Mouse (Mus musculus) forebrain, embryonic 15.5 days (tissue): ENCODE measurements at regions not wholly inside any gene's neighbourhood (a gene's known extent, or its start where the extent isn't known, plus 50 kb on each side); places are given as distances from the start of the nearest gene placed in this dataset.
A peak's percentile ranks its signal among the peaks of the same experiment; 100 is the strongest.

Source experiments
- ATAC-seq: fragments of 200-750 bp; cut with Nextera tagmentation; replicated peaks from 2 replicates; pipeline ENCODE4 v1.8.0; 2017; ENCODE audit warnings: mild to moderate bottlenecking, moderate TSS enrichment, moderate library complexity
- H3K27ac ChIP-seq: fragments of 300-500 bp; sonication (generic); replicated peaks from 2 replicates; pipeline ENCODE4 v1.5.1; 2015; ENCODE audit warnings: mild to moderate bottlenecking, inconsistent platforms
- H3K27me3 ChIP-seq: fragments of 300-500 bp; sonication (generic); 2 replicates; pipeline ENCODE4 v1.6.1; 2015; ENCODE audit warnings: inconsistent platforms
- H3K36me3 ChIP-seq: fragments of 300-500 bp; sonication (generic); 2 replicates; pipeline ENCODE4 v1.6.1; 2015; ENCODE audit warnings: mild to moderate bottlenecking, inconsistent platforms
- H3K4me1 ChIP-seq: fragments of 300-500 bp; sonication (generic); 2 replicates; pipeline ENCODE4 v1.6.1; 2015; ENCODE audit warnings: inconsistent platforms
- H3K4me2 ChIP-seq: fragments of 300-500 bp; sonication (generic); replicated peaks from 2 replicates; pipeline ENCODE4 v1.6.1; 2015; ENCODE audit warnings: mild to moderate bottlenecking, inconsistent platforms
- H3K4me3 ChIP-seq: fragments of 300-500 bp; sonication (generic); 2 replicates; pipeline ENCODE4 v1.5.1; 2015; ENCODE audit warnings: mild to moderate bottlenecking, inconsistent platforms
- H3K9ac ChIP-seq: fragments of 300-500 bp; sonication (generic); replicated peaks from 2 replicates; pipeline ENCODE4 v1.6.1; 2015; ENCODE audit warnings: mild to moderate bottlenecking, inconsistent platforms
- H3K9me3 ChIP-seq: fragments of 300-500 bp; sonication (generic); 2 replicates; pipeline ENCODE4 v1.6.1; 2016; ENCODE audit warnings: inconsistent platforms
- WGBS: fragments of 180-500 bp; shearing (Covaris S2); methylation state at CpG from one replicate; pipeline ENCODE4 v1.1.7; 2015; ENCODE audit warnings: mixed read lengths; 5-methylcytosine and 5-hydroxymethylcytosine counted together

- Histone ChIP-seq H3K4me3 (no peak overlapping the region), H3K27ac (no peak overlapping the region), H3K4me2 (no peak overlapping the region), H3K27me3 (no peaks in the 10 kb centered on the region), H3K36me3 (no peaks in the 10 kb centered on the region), H3K9me3 (no peaks in the 10 kb centered on the region), H3K9ac (no peak overlapping the region), H3K4me1 (no peaks in the 10 kb centered on the region)
- no peak for ATAC-seq
- 78% methylated on average over 10 of the region's 10 CpGs for WGBS
Observed at GRCm38 (mm10) chr2:108691156-108692007, 589.2 kb upstream of the Kif18a start.

- no peaks in the 10 kb centered on the region for H3K27me3 ChIP-seq
- H3K36me3 ChIP-seq, result no peaks in the 10 kb centered on the region
- no peaks in the 10 kb centered on the region for H3K9me3 ChIP-seq
- no peak overlapping the region for H3K4me2 ChIP-seq
- no peak for ATAC-seq
- H3K9ac ChIP-seq, result no peak overlapping the region
- no peaks in the 10 kb centered on the region for H3K4me1 ChIP-seq
- H3K4me3 ChIP-seq, result no peak overlapping the region
- WGBS, result 70% methylated on average over 7 of the region's 7 CpGs
- H3K27ac ChIP-seq, result no peak overlapping the region
Observed at GRCm38 (mm10) chr2:108701308-108701707, 579.2 kb upstream of the Kif18a start.

DNA sequence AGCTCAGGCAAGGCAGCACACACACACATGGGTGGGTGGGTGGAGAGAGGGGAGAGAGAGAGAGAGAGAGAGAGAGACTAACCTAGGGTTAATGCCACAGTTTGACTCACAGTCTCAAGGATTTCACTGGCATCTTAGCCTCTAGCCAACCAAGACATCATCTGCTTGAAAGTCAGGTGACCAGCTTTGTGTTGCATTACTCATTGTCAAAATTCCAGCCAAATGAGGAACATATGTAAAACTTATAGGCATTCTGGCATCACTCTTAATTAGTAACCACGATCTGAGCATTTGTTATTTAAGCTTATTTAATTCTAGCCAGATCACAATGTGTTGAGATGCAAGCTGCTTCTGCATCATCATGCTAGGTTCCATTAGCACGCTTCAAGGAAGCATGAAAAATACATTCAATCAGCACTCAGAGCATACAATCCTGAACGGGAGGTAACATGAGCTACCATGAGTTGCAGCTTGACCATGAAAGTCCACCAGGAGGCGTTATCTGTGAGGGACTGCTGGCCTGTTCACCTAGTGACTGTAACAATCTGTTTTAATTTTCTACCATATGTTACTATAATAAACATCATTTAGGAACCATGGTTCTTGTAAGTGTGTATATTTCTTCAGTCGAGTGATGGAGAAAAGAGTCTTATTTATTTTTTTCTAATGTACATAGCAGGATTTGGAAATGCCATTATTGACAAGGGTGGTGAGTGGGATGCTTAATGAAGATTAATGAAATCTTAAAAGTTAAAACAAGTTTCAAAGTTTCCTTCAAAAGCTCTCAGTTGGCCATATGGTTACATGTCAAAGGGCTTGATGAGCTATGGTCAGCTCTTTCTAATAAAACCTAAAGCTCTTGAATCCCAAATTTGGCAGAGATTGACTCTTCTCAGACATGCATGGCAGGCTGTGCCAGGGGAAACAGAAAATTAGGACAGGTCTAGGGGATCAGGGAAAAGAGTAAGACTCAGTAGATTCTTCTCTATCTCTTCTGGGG, 572.4 kb upstream of the Kif18a start:
- H3K27me3 ChIP-seq, result no peaks in the 10 kb centered on the region
- 76% methylated on average over 5 of the region's 5 CpGs for WGBS
- no peak; the same call in 1 of the 2 replicates for ATAC-seq

GRCm38 (mm10) chr2:108742079-108742478, 538.5 kb upstream of the Kif18a start:
- whole genome bisulfite sequencing, result 88% methylated on average over 3 of the region's 3 CpGs
- H3K4me1 ChIP-seq, result no peaks in the 10 kb centered on the region
- H3K36me3 ChIP-seq, result no peaks in the 10 kb centered on the region
- H3K27ac ChIP-seq, result no peak overlapping the region
- no peak overlapping the region for H3K9ac ChIP-seq
- ATAC-seq, result no peak
- H3K4me2 ChIP-seq, result no peak overlapping the region
- H3K27me3 ChIP-seq, result no peaks in the 10 kb centered on the region
- H3K4me3 ChIP-seq, result no peak overlapping the region
- no peaks in the 10 kb centered on the region for H3K9me3 ChIP-seq

More for the DNA sequence above, 572.4 kb upstream of the Kif18a start:
- no peak overlapping the region for H3K27ac ChIP-seq
- no peak overlapping the region for H3K9ac ChIP-seq
- H3K36me3 ChIP-seq, result no peaks in the 10 kb centered on the region
- no peaks in the 10 kb centered on the region for H3K4me1 ChIP-seq
- H3K4me2 ChIP-seq, result no peak overlapping the region
- H3K4me3 ChIP-seq, result no peak overlapping the region
- no peaks in the 10 kb centered on the region for H3K9me3 ChIP-seq

DNA sequence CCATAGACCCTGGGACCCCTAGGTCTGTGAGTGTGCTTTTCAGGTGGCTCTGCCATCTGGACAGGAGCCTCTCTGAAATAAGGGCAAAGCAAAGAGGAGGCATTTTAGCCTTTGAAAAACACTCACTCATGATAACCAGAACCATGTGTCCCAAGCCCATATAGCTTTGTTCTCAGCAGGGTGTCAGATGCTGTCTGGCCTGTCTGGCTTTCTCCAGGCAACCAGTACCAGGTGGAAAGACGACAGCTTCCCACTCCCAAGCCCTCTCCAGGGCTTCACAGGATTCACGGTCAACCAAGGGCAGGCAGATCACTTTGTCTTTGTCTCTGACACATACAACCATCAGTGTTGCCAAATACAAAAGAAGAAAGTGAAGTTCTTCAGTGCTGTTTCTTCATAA, 537.0 kb upstream of the Kif18a start:
- ATAC-seq, result no peak
- Histone ChIP-seq H3K27me3 (no peaks in the 10 kb centered on the region), H3K4me1 (no peaks in the 10 kb centered on the region), H3K36me3 (no peaks in the 10 kb centered on the region), H3K4me3 (no peak overlapping the region), H3K27ac (no peak overlapping the region), H3K9me3 (no peaks in the 10 kb centered on the region), H3K9ac (no peak overlapping the region), H3K4me2 (no peak overlapping the region)
- WGBS, result 72% methylated on average over 2 of the region's 2 CpGs

- no peak overlapping the region for H3K9ac ChIP-seq
- no peaks in the 10 kb centered on the region for H3K9me3 ChIP-seq
- H3K4me1 ChIP-seq, result no peaks in the 10 kb centered on the region
- no peaks in the 10 kb centered on the region for H3K36me3 ChIP-seq
- H3K4me2 ChIP-seq, result no peak overlapping the region
- 82% methylated on average over 2 of the region's 2 CpGs for WGBS
- H3K27me3 ChIP-seq, result no peaks in the 10 kb centered on the region
- no peak overlapping the region for H3K4me3 ChIP-seq
- no peak overlapping the region for H3K27ac ChIP-seq
- ATAC-seq, result no peak
Observed at GRCm38 (mm10) chr2:108744797-108745196, 535.7 kb upstream of the Kif18a start.

DNA sequence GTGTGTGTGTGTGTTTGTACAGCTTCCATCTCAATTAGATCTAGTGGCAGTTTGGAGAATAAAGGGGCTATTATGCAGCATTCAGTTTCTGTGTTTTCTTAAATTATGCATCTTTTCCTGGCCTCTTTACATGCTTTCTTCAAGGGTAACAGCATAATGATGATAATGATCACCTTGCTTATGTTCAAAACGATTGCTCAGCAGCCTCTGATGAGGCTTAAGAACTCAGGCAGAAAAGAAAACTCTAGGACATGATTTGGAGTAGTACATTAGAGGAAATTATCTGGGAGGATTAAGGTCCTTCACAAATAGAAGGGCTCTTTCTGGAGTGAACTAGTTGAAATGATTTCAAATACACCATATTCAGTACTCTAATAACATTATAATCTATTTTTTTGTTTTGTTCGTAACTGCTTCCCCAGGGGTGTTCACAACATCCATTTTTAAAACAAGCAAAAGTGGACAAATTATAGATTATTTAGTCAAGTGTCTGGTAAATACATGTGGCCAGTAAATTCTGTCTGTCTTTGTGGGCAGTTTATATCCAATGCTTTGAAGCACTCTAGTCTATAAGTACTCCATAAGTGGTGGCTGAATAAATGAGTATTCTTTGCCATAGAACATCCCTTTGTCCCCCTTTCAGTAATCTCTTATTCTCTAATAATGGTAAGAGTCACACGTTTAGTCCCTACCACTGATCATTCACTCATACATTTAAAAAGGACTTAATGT, 526.9 kb upstream of the Kif18a start:
- no peak overlapping the region for H3K4me3 ChIP-seq
- H3K9ac ChIP-seq, result no peak overlapping the region
- no peaks in the 10 kb centered on the region for H3K27me3 ChIP-seq
- no peak overlapping the region for H3K4me2 ChIP-seq
- H3K9me3 ChIP-seq, result no peaks in the 10 kb centered on the region
- ATAC-seq, result peak; percentile 60
- no peaks in the 10 kb centered on the region for H3K36me3 ChIP-seq
- H3K4me1 ChIP-seq, result no peaks in the 10 kb centered on the region
- WGBS, result 29% methylated on average over 3 of the region's 3 CpGs
- no peak overlapping the region for H3K27ac ChIP-seq

- 82% methylated on average over 1 of the region's 1 CpGs for WGBS
- no peaks in the 10 kb centered on the region for H3K36me3 ChIP-seq
Observed at GRCm38 (mm10) chr2:108755821-108756220, 524.7 kb upstream of the Kif18a start.

GRCm38 (mm10) chr2:108756251-108756650, 524.3 kb upstream of the Kif18a start:
- Histone ChIP-seq H3K4me3 (no peak overlapping the region), H3K4me1 (no peaks in the 10 kb centered on the region), H3K4me2 (no peak overlapping the region), H3K27ac (no peak overlapping the region), H3K9me3 (no peaks in the 10 kb centered on the region), H3K36me3 (no peaks in the 10 kb centered on the region), H3K27me3 (no peaks in the 10 kb centered on the region), H3K9ac (no peak overlapping the region)
- ATAC-seq, result no peak
- WGBS, result 98% methylated on average over 1 of the region's 1 CpGs

More at GRCm38 (mm10) chr2:108755821-108756220, 524.7 kb upstream of the Kif18a start:
- Histone ChIP-seq H3K4me1 (no peaks in the 10 kb centered on the region), H3K9me3 (no peaks in the 10 kb centered on the region), H3K4me2 (no peak overlapping the region), H3K9ac (no peak overlapping the region), H3K4me3 (no peak overlapping the region), H3K27me3 (no peaks in the 10 kb centered on the region), H3K27ac (no peak overlapping the region)
- ATAC-seq, result no peak

DNA sequence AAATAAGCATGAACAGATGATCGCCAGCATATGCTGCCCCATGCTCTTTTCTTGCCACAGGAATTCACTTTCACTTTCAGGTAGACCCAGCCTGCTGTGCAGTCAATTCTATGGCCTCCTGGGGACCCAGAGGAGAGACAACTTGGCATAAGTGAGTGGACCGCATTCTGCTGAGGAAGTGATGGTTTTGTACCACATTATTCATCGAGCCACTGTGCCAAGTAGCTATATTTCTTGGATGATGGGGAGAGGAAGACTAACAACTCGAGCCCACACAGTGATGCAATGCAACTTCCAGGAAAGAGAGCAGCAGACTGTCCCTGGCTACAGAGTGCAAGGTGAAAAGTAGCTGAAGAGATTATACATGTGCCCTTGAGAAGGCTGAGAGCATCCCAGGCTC, 515.8 kb upstream of the Kif18a start:
- Histone ChIP-seq H3K27me3 (no peaks in the 10 kb centered on the region), H3K4me2 (no peak overlapping the region), H3K4me1 (no peaks in the 10 kb centered on the region), H3K4me3 (no peak overlapping the region), H3K27ac (no peak overlapping the region), H3K9ac (no peak overlapping the region), H3K36me3 (no peaks in the 10 kb centered on the region), H3K9me3 (no peaks in the 10 kb centered on the region)
- 79% methylated on average over 4 of the region's 4 CpGs for WGBS
- no peak for ATAC-seq

DNA sequence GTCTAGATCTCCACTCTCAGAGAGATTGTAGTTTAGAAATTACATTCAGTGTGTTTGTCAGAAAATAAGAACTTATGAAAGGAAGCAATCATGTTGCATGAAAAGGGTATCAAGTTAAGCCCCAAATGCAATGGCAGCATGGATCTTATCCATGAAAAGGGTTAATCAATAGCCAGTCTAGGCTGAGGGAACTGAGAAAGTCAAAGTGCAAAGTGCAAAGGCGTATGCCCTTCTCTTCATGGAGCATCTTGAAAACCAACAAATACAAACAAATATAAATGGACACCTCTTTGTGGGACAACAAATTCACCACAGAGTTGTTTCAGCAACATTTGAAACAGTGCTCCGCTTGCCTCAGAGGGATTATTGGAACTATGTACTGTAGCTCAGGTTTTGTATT, 514.1 kb upstream of the Kif18a start:
- ATAC-seq, result no peak
- H3K4me2 ChIP-seq, result no peak overlapping the region
- no peak overlapping the region for H3K27ac ChIP-seq
- no peaks in the 10 kb centered on the region for H3K27me3 ChIP-seq
- H3K4me3 ChIP-seq, result no peak overlapping the region
- H3K9me3 ChIP-seq, result no peaks in the 10 kb centered on the region
- WGBS, result 87% methylated on average over 2 of the region's 2 CpGs
- H3K4me1 ChIP-seq, result no peaks in the 10 kb centered on the region
- H3K9ac ChIP-seq, result no peak overlapping the region
- H3K36me3 ChIP-seq, result no peaks in the 10 kb centered on the region

- Histone ChIP-seq H3K27me3 (no peaks in the 10 kb centered on the region), H3K27ac (no peak overlapping the region), H3K9ac (no peak overlapping the region), H3K36me3 (no peaks in the 10 kb centered on the region), H3K9me3 (no peaks in the 10 kb centered on the region), H3K4me3 (no peak overlapping the region), H3K4me2 (no peak overlapping the region), H3K4me1 (no peaks in the 10 kb centered on the region)
- ATAC-seq, result no peak
- 96% methylated on average over 1 of the region's 1 CpGs for WGBS
Observed at GRCm38 (mm10) chr2:108770383-108770782, 510.2 kb upstream of the Kif18a start.
